Mouse (Mus musculus) thymus, postnatal 10 days (tissue): Measurements from ENCODE around the gene Gm5938.

Experiments used
- DNase-seq, 2 experiments: peaks; one replicate each; pipeline ENCODE4 v3.0.0; 2021; ENCODE audit warnings: low spot score in 2 of 2

The Gm5938 gene

GRCm38 (mm10) chrX:78125167-78125566, at the start of gene Gm5938:
Gm5938 (plus strand) TSS chrX:78125467.
- DNase-seq = no peak

GRCm38 (mm10) chrX:78091274-78091673, 34.0 kb upstream of the Gm5938 start, which contains the start of gene Obp1a:
Obp1a (minus strand) TSS chrX:78091374.
- no peak for DNase-seq
